ENCODE assay signal across 10 mouse cellular contexts in the genomic region with DNA sequence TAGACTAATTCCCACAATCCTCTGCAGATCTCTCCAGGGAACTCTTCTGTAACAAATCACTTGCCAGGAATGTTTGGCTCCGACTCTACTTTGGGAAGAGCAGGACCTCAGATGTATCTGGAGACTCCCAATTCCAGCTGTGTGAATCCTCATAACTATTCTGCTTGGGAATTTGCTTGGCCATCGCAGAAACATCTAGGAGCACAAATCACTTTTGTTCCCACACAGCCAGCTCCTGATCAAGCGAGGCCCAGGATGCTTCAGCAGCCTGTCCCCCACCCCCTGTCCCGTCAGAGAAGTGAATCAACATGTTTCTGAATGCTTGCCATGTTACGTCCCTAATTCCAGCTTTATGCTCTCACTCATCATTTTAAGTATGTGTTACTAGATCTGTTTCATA.
DNase-seq lines count a peak whose midpoint lies in the region; ATAC-seq lines count a peak whose summit lies in the region.
"Had no signal": no experiment of that assay in that cellular context is flagged by ENCODE, and none has a peak within 500 bp of the region (broad histone marks: within the 10 kb centered on the region; RNA-seq: fewer than 3 reads in every experiment).

No protein-coding gene starts in this region.

- H3K4me3 ChIP-seq in stomach, embryonic 16.5 days (replicated peaks; ENCODE audit: low read length), result no peak overlapping the region
- H3K4me3 ChIP-seq: liver, embryonic 12.5 days; myocyte had no signal

- peak overlapping the region; percentile 58 for H3K27ac ChIP-seq in stomach, embryonic 16.5 days (ENCODE audit: low read length)
- H3K27ac ChIP-seq: liver, embryonic 12.5 days had no signal

- H3K9ac ChIP-seq in stomach, embryonic 16.5 days (ENCODE audit: low read length), result no peak overlapping the region
- H3K9ac ChIP-seq: liver, embryonic 12.5 days had no signal

- no peaks in the 10 kb centered on the region for H3K27me3 ChIP-seq in stomach, embryonic 16.5 days (ENCODE audit: control insufficient read depth, insufficient read depth, low read length)
- H3K27me3 ChIP-seq: liver, embryonic 12.5 days had no signal

- H3K36me3 ChIP-seq in stomach, embryonic 16.5 days (ENCODE audit: control insufficient read depth, insufficient read depth, low read length), result no peaks in the 10 kb centered on the region
- H3K36me3 ChIP-seq: liver, embryonic 12.5 days had no signal

- DNase-seq in ovary, postnatal 14 days (ENCODE audit: low spot score), result peak; percentile 11
- no peak for DNase-seq in ovary, postnatal 36 days (ENCODE audit: low spot score)
- DNase-seq in heart, postnatal 25 days (ENCODE audit: low spot score), result peak; percentile 10
- peak; percentile 50 to 69 for DNase-seq in kidney, postnatal 4 days
- no peak for DNase-seq in layer of hippocampus, postnatal 25 days (ENCODE audit: extremely low spot score in 1 of 2, low spot score in 1 of 2)
- DNase-seq in right cerebral cortex, adult 2 months (ENCODE audit: low spot score in 2 of 2), result no peak

- no peaks in the 10 kb centered on the region for H3K9me3 ChIP-seq in stomach, embryonic 16.5 days (replicated peaks; ENCODE audit: control insufficient read depth, low read length)
- H3K9me3 ChIP-seq: liver, embryonic 12.5 days had no signal

- H3K4me1 ChIP-seq in stomach, embryonic 16.5 days (ENCODE audit: control insufficient read depth, insufficient read depth, low read length), result no peaks in the 10 kb centered on the region
- H3K4me1 ChIP-seq: liver, embryonic 12.5 days had no signal

- intact Hi-C loops in heart, postnatal 25 days (cut with DNase I), result no loop called here

- ATAC-seq in stomach, embryonic 16.5 days (ENCODE audit: insufficient read depth, low FRiP score), result peak; percentile 50; the same call in 1 of the 2 replicates
- no peak for ATAC-seq in CD4-positive, CD25-positive, alpha-beta regulatory T cell, adult 4 months
- ATAC-seq: liver, embryonic 12.5 days had no signal

- WGBS in stomach, embryonic 16.5 days, result 51% methylated on average over 5 of the region's 5 CpGs

- no peak overlapping the region for H3K4me2 ChIP-seq in stomach, embryonic 16.5 days (ENCODE audit: low read depth, low read length)
- H3K4me2 ChIP-seq: liver, embryonic 12.5 days had no signal

Comparison
In these comparisons a context has a peak if more than half of its experiments do, and no peak if none do; other contexts are left out.
1. DNase-seq: peak in ovary, postnatal 14 days (single experiment), heart, postnatal 25 days (single experiment) and kidney, postnatal 4 days (2 of 2); none in ovary, postnatal 36 days (single experiment), layer of hippocampus, postnatal 25 days (0 of 2) and right cerebral cortex, adult 2 months (0 of 2).